Mouse (Mus musculus) gastrocnemius, postnatal 25 days (tissue): ENCODE data around the gene Dhx35. TPM values are rescaled to one million over a fixed set of nuclear protein-coding genes. Genes with fewer than 3 reads are reported as not detected.

Experiments
- DNase-seq: peaks from one replicate; pipeline ENCODE4 v3.0.0; 2022
- total RNA-seq, 2 experiments: library from RNA; stranded (reverse); gene quantifications; 1 replicate in 1 of 2; 2 replicates in 1 of 2; pipeline ENCODE4 v1.2.3; 2021

Dhx35 gene
- total RNA-seq, 2 experiments from 2014 or later = 7.9 to 8.0 TPM

DNA sequence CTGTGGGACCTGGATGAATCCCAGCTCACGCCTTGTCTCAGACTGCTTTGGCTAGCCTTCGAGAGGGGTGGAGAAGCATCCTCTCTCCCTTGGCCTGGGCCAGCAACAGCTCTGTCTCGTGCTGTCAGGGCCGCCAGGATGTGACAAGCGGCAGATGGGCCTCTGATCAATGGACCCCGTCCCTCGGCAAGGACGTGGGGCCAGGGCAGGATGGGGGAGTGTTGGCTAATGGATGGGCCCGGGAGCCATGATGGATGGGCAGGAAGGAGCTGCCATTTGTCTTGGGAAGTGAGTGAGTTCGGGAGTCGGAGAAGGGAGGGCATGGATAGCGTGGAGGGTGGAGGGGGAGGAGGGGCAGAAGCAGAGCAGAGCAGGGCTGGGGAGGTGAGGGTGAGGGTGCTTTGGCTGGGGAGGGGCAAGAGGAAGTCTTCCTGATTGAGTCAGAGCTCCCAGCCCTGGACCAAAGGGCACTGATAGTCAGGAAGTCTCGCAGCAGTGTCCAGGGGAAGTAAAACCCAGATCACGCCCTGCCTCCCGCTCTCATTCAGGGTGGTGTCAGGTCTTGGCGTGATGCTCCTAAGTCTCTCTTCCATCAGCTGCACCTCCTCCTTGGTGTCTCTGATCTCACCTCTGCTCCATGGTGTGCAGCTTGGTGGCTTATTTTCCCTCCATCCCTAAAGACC is 98.7 kb downstream of the Dhx35 start:
- no peak for DNase-seq

DNA sequence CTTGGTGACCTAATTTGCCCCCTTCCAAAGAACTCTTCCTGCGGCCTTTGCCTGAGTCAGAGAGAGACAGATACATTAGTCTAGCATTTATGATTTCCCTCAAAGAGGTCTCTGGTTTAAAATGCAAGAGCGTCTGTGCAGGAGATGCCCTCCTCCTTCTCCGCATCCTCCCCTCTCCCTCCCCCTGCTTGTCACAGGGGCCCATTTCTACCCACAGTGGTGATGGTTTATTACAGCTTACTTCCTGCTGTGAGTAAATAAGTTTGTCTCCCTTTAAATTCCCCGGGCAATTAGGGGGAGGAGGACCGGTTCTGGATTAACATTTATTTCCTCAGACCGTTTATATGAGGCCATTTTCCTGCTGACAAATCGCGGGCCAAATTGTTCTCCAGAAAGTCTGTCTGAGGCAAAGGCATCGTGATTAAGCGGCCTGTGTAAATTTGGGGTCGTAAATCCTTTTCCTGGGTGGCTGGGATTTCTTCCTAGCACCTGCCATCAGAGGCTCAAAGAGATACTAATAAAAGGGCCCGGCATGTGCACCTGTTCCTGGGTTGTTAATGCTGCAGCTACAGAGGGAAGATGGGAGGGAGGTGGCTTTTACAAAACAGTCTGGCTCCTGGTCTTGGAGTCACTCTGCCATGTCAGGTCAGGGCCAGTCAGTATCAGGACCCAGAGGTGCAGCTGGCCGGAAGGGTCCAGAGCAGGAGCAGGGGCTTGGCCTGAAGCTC is 104.0 kb downstream of the Dhx35 start:
- DNase-seq = no peak

Other genes with a start within 250 kb of the Dhx35 start
- not detected for gene Slc32a1, start 184.0 kb upstream of the Dhx35 start, total RNA-seq
- 1 to 10 TPM; 2.5 to 3.2 TPM for gene Actr5, start 169.9 kb upstream of the Dhx35 start, total RNA-seq
- 1 to 10 TPM; 4.8 to 5.2 TPM for gene Ppp1r16b, start 129.4 kb upstream of the Dhx35 start, total RNA-seq
- gene Fam83d, start 26.7 kb upstream of the Dhx35 start, total RNA-seq = 1 to 10 TPM; 1.2 to 2.3 TPM